In genomic region chr16:95439794-95440193, GRCm38 (mm10) we compare ENCODE assay signal across 11 mouse cellular contexts.
DNase-seq lines count a peak whose midpoint lies in the region; ATAC-seq and TF ChIP-seq lines count a peak whose summit lies in the region.
"Had no signal": no experiment of that assay in that cellular context is flagged by ENCODE, and none has a peak within 500 bp of the region (broad histone marks: within the 10 kb centered on the region; RNA-seq: fewer than 3 reads in every experiment).

No protein-coding gene starts in this region.

- TF ChIP-seq CTCF in gastrocnemius, adult 2 months (IDR thresholded peaks at IDR 0.05), result no peak
- no peak for TF ChIP-seq CTCF in stomach, postnatal 0 days (IDR thresholded peaks at IDR 0.05; ENCODE audit: low read depth)

- no peak for ATAC-seq in lung, embryonic 16.5 days (ENCODE audit: low read depth)
- no peak for ATAC-seq in stomach, postnatal 0 days (ENCODE audit: low FRiP score, low TSS enrichment)
- ATAC-seq in forebrain, embryonic 12.5 days (ENCODE audit: low FRiP score), result no peak
- ATAC-seq: forebrain, embryonic 13.5 days had no signal

- no peaks in the 10 kb centered on the region for H3K9me3 ChIP-seq in lung, embryonic 16.5 days (ENCODE audit: control insufficient read depth, low read length)
- no peaks in the 10 kb centered on the region for H3K9me3 ChIP-seq in limb, embryonic 10.5 days (replicated peaks)
- H3K9me3 ChIP-seq in stomach, postnatal 0 days (ENCODE audit: control insufficient read depth, low read length), result no peaks in the 10 kb centered on the region
- no peaks in the 10 kb centered on the region for H3K9me3 ChIP-seq in forebrain, embryonic 12.5 days
- H3K9me3 ChIP-seq: forebrain, embryonic 13.5 days; hindbrain, embryonic 12.5 days; limb, embryonic 12.5 days had no signal

- peak overlapping the region; percentile 86 for H3K27ac ChIP-seq in gastrocnemius, adult 2 months
- peak overlapping the region; percentile 70 for H3K27ac ChIP-seq in lung, embryonic 16.5 days (ENCODE audit: low read length)
- 0 out of 2 replicates have a peak overlapping the region, but pooled peaks have one; percentile 46 for H3K27ac ChIP-seq in limb, embryonic 10.5 days
- H3K27ac ChIP-seq in stomach, postnatal 0 days (replicated peaks), result 0 out of 2 replicates have a peak overlapping the region, but pooled peaks have one; percentile 4
- H3K27ac ChIP-seq in forebrain, embryonic 12.5 days, result no peak overlapping the region
- H3K27ac ChIP-seq: forebrain, embryonic 13.5 days; hindbrain, embryonic 12.5 days; limb, embryonic 12.5 days had no signal

- H3K27me3 ChIP-seq in lung, embryonic 16.5 days (ENCODE audit: control insufficient read depth, insufficient read depth, low read depth, low read length), result no peaks in the 10 kb centered on the region
- H3K27me3 ChIP-seq in limb, embryonic 10.5 days (ENCODE audit: low read depth, poor library complexity, severe bottlenecking), result no peaks in the 10 kb centered on the region
- H3K27me3 ChIP-seq in stomach, postnatal 0 days (ENCODE audit: control insufficient read depth, insufficient read depth, low read length), result no peaks in the 10 kb centered on the region
- no peaks in the 10 kb centered on the region for H3K27me3 ChIP-seq in forebrain, embryonic 12.5 days
- H3K27me3 ChIP-seq: forebrain, embryonic 13.5 days; hindbrain, embryonic 12.5 days; limb, embryonic 12.5 days had no signal

- H3K36me3 ChIP-seq in lung, embryonic 16.5 days (ENCODE audit: control insufficient read depth, insufficient read depth, low read length), result no peaks in the 10 kb centered on the region
- H3K36me3 ChIP-seq in limb, embryonic 10.5 days, result no peaks in the 10 kb centered on the region
- H3K36me3 ChIP-seq in stomach, postnatal 0 days (ENCODE audit: control insufficient read depth, insufficient read depth, low read length), result no peaks in the 10 kb centered on the region
- H3K36me3 ChIP-seq in forebrain, embryonic 12.5 days (replicated peaks), result no peaks in the 10 kb centered on the region
- H3K36me3 ChIP-seq: hindbrain, embryonic 12.5 days; limb, embryonic 12.5 days had no signal

- no peak for TF ChIP-seq EP300 in stomach, postnatal 0 days (optimal IDR thresholded peaks at IDR 0.05)

- peak overlapping the region; percentile 52 for H3K4me3 ChIP-seq in gastrocnemius, adult 2 months
- H3K4me3 ChIP-seq in lung, embryonic 16.5 days (ENCODE audit: low read length), result no peak overlapping the region
- H3K4me3 ChIP-seq in limb, embryonic 10.5 days, result no peak overlapping the region
- H3K4me3 ChIP-seq in stomach, postnatal 0 days (ENCODE audit: low read depth, low read length), result no peak overlapping the region
- no peak overlapping the region for H3K4me3 ChIP-seq in forebrain, embryonic 12.5 days (replicated peaks)
- H3K4me3 ChIP-seq: forebrain, embryonic 13.5 days; hindbrain, embryonic 12.5 days; limb, embryonic 12.5 days had no signal

- peaks cover 2% of the 10 kb centered on the region; the same call in 1 of the 2 replicates for H3K4me1 ChIP-seq in lung, embryonic 16.5 days (replicated peaks; ENCODE audit: control insufficient read depth, insufficient read depth, low read length)
- peaks cover 34% of the 10 kb centered on the region for H3K4me1 ChIP-seq in limb, embryonic 10.5 days
- no peaks in the 10 kb centered on the region for H3K4me1 ChIP-seq in stomach, postnatal 0 days (replicated peaks; ENCODE audit: control insufficient read depth, insufficient read depth)
- no peaks in the 10 kb centered on the region for H3K4me1 ChIP-seq in forebrain, embryonic 12.5 days
- H3K4me1 ChIP-seq: forebrain, embryonic 13.5 days had no signal

- 12% methylated on average over 8 of the region's 8 CpGs for WGBS in lung, embryonic 16.5 days
- WGBS in limb, embryonic 10.5 days, result 67% methylated on average over 8 of the region's 8 CpGs
- 31% methylated on average over 8 of the region's 8 CpGs for WGBS in stomach, postnatal 0 days
- WGBS in forebrain, embryonic 12.5 days, result 73% methylated on average over 8 of the region's 8 CpGs

- no peak overlapping the region for H3K9ac ChIP-seq in lung, embryonic 16.5 days (ENCODE audit: low read length)
- H3K9ac ChIP-seq in stomach, postnatal 0 days (ENCODE audit: low read length), result no peak overlapping the region
- no peak overlapping the region for H3K9ac ChIP-seq in forebrain, embryonic 12.5 days
- H3K9ac ChIP-seq: forebrain, embryonic 13.5 days; hindbrain, embryonic 12.5 days; limb, embryonic 12.5 days had no signal

- DNase-seq in gastrocnemius, adult 2 months, result no peak
- no peak for DNase-seq in gastrocnemius, postnatal 4 days (ENCODE audit: low spot score in 2 of 2)
- DNase-seq in lung, postnatal 25 days (ENCODE audit: low spot score), result no peak
- no peak for DNase-seq in limb, embryonic 10.5 days (ENCODE audit: low spot score)
- no peak for DNase-seq in stomach, postnatal 0 days (ENCODE audit: low spot score)
- no peak for DNase-seq in cerebellum, adult 11-12 months

- H3K4me2 ChIP-seq in lung, embryonic 16.5 days (ENCODE audit: low read depth, low read length), result peak overlapping the region; percentile 23; the same call in 1 of the 2 replicates
- no peak overlapping the region for H3K4me2 ChIP-seq in stomach, postnatal 0 days (replicated peaks; ENCODE audit: low read depth)
- H3K4me2 ChIP-seq in forebrain, embryonic 12.5 days, result no peak overlapping the region
- H3K4me2 ChIP-seq: forebrain, embryonic 13.5 days; hindbrain, embryonic 12.5 days; limb, embryonic 12.5 days had no signal

- intact Hi-C loops in gastrocnemius, adult 2 months (cut with DNase I), result no loop called here
